Mouse (Mus musculus) lung, embryonic 15.5 days (tissue): Measurements from ENCODE around the gene Nat8f3. TPM values are rescaled to one million over a fixed set of nuclear protein-coding genes. Genes with fewer than 3 reads are reported as not detected.
A peak's percentile ranks its signal among the peaks of the same experiment; 100 is the strongest.
"Not testable (repeated sequence)": the region's sequence is repeated elsewhere in the genome, so short reads cannot be mapped to it uniquely, and the experiment has no call there.

ENCODE experiments used
- ATAC-seq: fragments of 200-750 bp; cut with Nextera tagmentation; 2 replicates; pipeline ENCODE4 v1.8.0; 2017; ENCODE audit warnings: moderate number of reproducible peaks, borderline replicate concordance; ENCODE audit not compliant: low FRiP score, low TSS enrichment; ENCODE audit errors: extremely low read depth
- H3K27ac ChIP-seq: fragments of 300-500 bp; sonication (generic); 2 replicates; pipeline ENCODE4 v1.5.1; 2015; ENCODE audit warnings: moderate library complexity, mild to moderate bottlenecking, inconsistent platforms
- H3K27me3 ChIP-seq: fragments of 300-500 bp; sonication (generic); 2 replicates; pipeline ENCODE4 v1.6.1; 2015; ENCODE audit warnings: inconsistent platforms
- H3K36me3 ChIP-seq: fragments of 300-500 bp; sonication (generic); 2 replicates; pipeline ENCODE4 v1.6.1; 2015; ENCODE audit warnings: inconsistent platforms
- H3K4me1 ChIP-seq: fragments of 300-500 bp; sonication (generic); 2 replicates; pipeline ENCODE4 v1.6.1; 2015; ENCODE audit warnings: inconsistent platforms
- H3K4me2 ChIP-seq: fragments of 300-500 bp; sonication (generic); 2 replicates; pipeline ENCODE4 v1.6.1; 2015; ENCODE audit warnings: inconsistent platforms, mild to moderate bottlenecking, moderate library complexity
- H3K4me3 ChIP-seq: fragments of 300-500 bp; sonication (generic); 2 replicates; pipeline ENCODE4 v1.5.1; 2015; ENCODE audit warnings: mild to moderate bottlenecking, inconsistent platforms
- H3K9ac ChIP-seq: fragments of 300-500 bp; sonication (generic); 2 replicates; pipeline ENCODE4 v1.6.1; 2015; ENCODE audit warnings: inconsistent platforms
- H3K9me3 ChIP-seq: fragments of 300-500 bp; sonication (generic); 2 replicates; pipeline ENCODE4 v1.6.1; 2016; ENCODE audit warnings: inconsistent platforms
- WGBS: fragments of 180-500 bp; shearing (Covaris S2); methylation state at CpG from one replicate; pipeline ENCODE4 v1.1.7; 2015; 5-methylcytosine and 5-hydroxymethylcytosine counted together
- microRNA-seq: library from miRNA; unstranded; fragments of <30 nt; microRNA quantifications from one replicate; pipeline ENCODE4, GENCODE M21; 2016
- polyA plus RNA-seq: library from polyadenylated mRNA; unstranded; fragments of >200 nt; fragmentation: Nextera tagmentation; extraction: Ambion mirVana; gene quantifications from 2 replicates; pipeline ENCODE4 v1.2.1, GENCODE M21; 2015

Nat8f3 gene
- polyA plus RNA-seq, 1 experiment from 2014 or later: not detected

GRCm38 (mm10) chr6:85701943-85702342 is 63.6 kb downstream of the Nat8f3 start:
- not testable (repeated sequence) for H3K27me3 ChIP-seq, H3K9ac ChIP-seq, H3K4me2 ChIP-seq, H3K4me3 ChIP-seq, H3K27ac ChIP-seq, H3K36me3 ChIP-seq, H3K9me3 ChIP-seq, H3K4me1 ChIP-seq
- ATAC-seq: peak; percentile 49; the same call in 1 of the 2 replicates
- 48% methylated on average over 2 of the region's 4 CpGs for WGBS

Small RNA genes lying within 50 kb of the gene (microRNA-seq; reads per million reads assigned to microRNA genes)
- gene Gm27317 (not detected), gene Mir6375 (not detected)

Other genes starting within 250 kb of the Nat8f3 start
- 5.0 and 5.4 TPM in 2 replicates for gene Alms1, start 178.2 kb downstream of the Nat8f3 start, polyA plus RNA-seq
- not detected in 2 replicates for gene Nat8f7, start 52.5 kb downstream of the Nat8f3 start, polyA plus RNA-seq
- gene Nat8f6, start 55.2 kb upstream of the Nat8f3 start, polyA plus RNA-seq: not detected in 2 replicates
- gene Nat8f5, start 55.2 kb upstream of the Nat8f3 start, polyA plus RNA-seq: not detected in 2 replicates
- gene Nat8, start 66.3 kb upstream of the Nat8f3 start, polyA plus RNA-seq: not detected in 2 replicates
- gene Nat8f2, start 103.4 kb upstream of the Nat8f3 start, polyA plus RNA-seq: 0.07 TPM in 1 of 2 replicates, not detected in the other
- gene Nat8f4, start 139.1 kb upstream of the Nat8f3 start, polyA plus RNA-seq: 4.9 and 5.1 TPM in 2 replicates
- 26.5 and 29.9 TPM in 2 replicates for gene Tprkb, start 146.1 kb upstream of the Nat8f3 start, polyA plus RNA-seq
- gene Nat8f1, start 149.9 kb upstream of the Nat8f3 start, polyA plus RNA-seq: 4.6 and 6.0 TPM in 2 replicates
- gene Dusp11, start 195.9 kb upstream of the Nat8f3 start, polyA plus RNA-seq: 38.4 and 41.3 TPM in 2 replicates